Mouse (Mus musculus) regulatory T cell (primary cell): ENCODE measurements around the gene Tnfaip8l3.

Experiments
- in situ Hi-C: fragments of 300-600 bp; cut with MboI, MseI; formaldehyde crosslinking; loops from one replicate; pipeline ENCODE4 v1.15.1; 2025; ENCODE audit warnings: high pct_unique_total_duplicates

The Tnfaip8l3 gene

GRCm38 (mm10) chr9:53990921-53991320 is 77.3 kb downstream of the Tnfaip8l3 start:
- in situ Hi-C loops: loop anchor here (5.0 to 25.0 kb wide), 2 partner anchors 346 to 671 kb away; partner anchors contain the start of gene Acsbg1

GRCm38 (mm10) chr9:53986972-53987371 is 81.2 kb downstream of the Tnfaip8l3 start:
- in situ Hi-C loops: loop anchor here (25.0 kb wide), 1 partner anchor 675 kb away; the partner anchor contains the start of gene Acsbg1

GRCm38 (mm10) chr9:53984868-53985267 is 83.3 kb downstream of the Tnfaip8l3 start:
- in situ Hi-C loops: loop anchor here (25.0 kb wide), 1 partner anchor 677 kb away; the partner anchor contains the start of gene Acsbg1

- in situ Hi-C loops: loop anchor here (25.0 kb wide), 1 partner anchor 687 kb away; the partner anchor contains the start of gene Acsbg1
Observed at GRCm38 (mm10) chr9:53975122-53975518, 93.1 kb downstream of the Tnfaip8l3 start, which contains the start of gene Elmod1. Elmod1 (minus strand) TSS chr9:53975301.

- in situ Hi-C loops: loop anchor here (25.0 kb wide), 1 partner anchor 688 kb away; the partner anchor contains the start of gene Acsbg1
Observed at GRCm38 (mm10) chr9:53974328-53975121, 93.7 kb downstream of the Tnfaip8l3 start.

GRCm38 (mm10) chr9:53973929-53974327 is 94.3 kb downstream of the Tnfaip8l3 start:
- in situ Hi-C loops: no loop called here
